Mouse (Mus musculus) heart, embryonic 11.5 days (tissue): Measurements from ENCODE around the gene Gm5136. TPM values are rescaled to one million over a fixed set of nuclear protein-coding genes. Genes with fewer than 3 reads are reported as not detected.

Experiments used
- ATAC-seq: fragments of 200-750 bp; cut with Nextera tagmentation; replicated peaks from 2 replicates; pipeline ENCODE4 v1.8.0; 2017; ENCODE audit warnings: moderate library complexity; ENCODE audit not compliant: insufficient number of reproducible peaks, low FRiP score, low TSS enrichment
- H3K27ac ChIP-seq: fragments of 300-500 bp; sonication (generic); 2 replicates; pipeline ENCODE4 v1.5.1; 2014; ENCODE audit warnings: mild to moderate bottlenecking, low read depth, low read length
- H3K27me3 ChIP-seq: fragments of 300-500 bp; sonication (generic); 2 replicates; pipeline ENCODE4 v1.6.1; 2014; ENCODE audit warnings: mild to moderate bottlenecking, low read length, mixed read lengths; ENCODE audit not compliant: control insufficient read depth, insufficient read depth
- H3K36me3 ChIP-seq: fragments of 300-500 bp; sonication (generic); 2 replicates; pipeline ENCODE4 v1.6.1; 2014; ENCODE audit warnings: mild to moderate bottlenecking, low read length, moderate library complexity, mixed read lengths; ENCODE audit not compliant: control insufficient read depth, insufficient read depth
- H3K4me1 ChIP-seq: fragments of 300-500 bp; sonication (generic); 2 replicates; pipeline ENCODE4 v1.6.1; 2014; ENCODE audit warnings: low read length; ENCODE audit not compliant: control insufficient read depth, insufficient read depth
- H3K4me2 ChIP-seq: fragments of 300-500 bp; sonication (generic); 2 replicates; pipeline ENCODE4 v1.6.1; 2014; ENCODE audit warnings: mild to moderate bottlenecking, moderate library complexity
- H3K4me3 ChIP-seq: fragments of 300-500 bp; sonication (generic); 2 replicates; pipeline ENCODE4 v1.5.1; 2014; ENCODE audit warnings: low read depth, low read length
- H3K9ac ChIP-seq: fragments of 300-500 bp; sonication (generic); 2 replicates; pipeline ENCODE4 v1.6.1; 2014; ENCODE audit warnings: mild to moderate bottlenecking, low read depth, low read length, moderate library complexity
- H3K9me3 ChIP-seq: fragments of 300-500 bp; sonication (generic); replicated peaks from 2 replicates; pipeline ENCODE4 v1.6.1; 2016; ENCODE audit warnings: low read length; ENCODE audit not compliant: control insufficient read depth
- WGBS: fragments of 180-500 bp; shearing (Covaris S2); extraction: QIAGEN DNeasy Blood & Tissue Kit; methylation state at CpG from one replicate; pipeline ENCODE4 v1.1.7; 2014; ENCODE audit not compliant: insufficient replicate concordance; 5-methylcytosine and 5-hydroxymethylcytosine counted together
- polyA plus RNA-seq: library from polyadenylated mRNA; unstranded; fragments of >200 nt; fragmentation: Nextera tagmentation; extraction: Ambion mirVana; gene quantifications from 2 replicates; pipeline ENCODE4 v1.2.1, GENCODE M21; 2014

Gene Gm5136
- polyA plus RNA-seq, result not detected in 2 replicates

DNA sequence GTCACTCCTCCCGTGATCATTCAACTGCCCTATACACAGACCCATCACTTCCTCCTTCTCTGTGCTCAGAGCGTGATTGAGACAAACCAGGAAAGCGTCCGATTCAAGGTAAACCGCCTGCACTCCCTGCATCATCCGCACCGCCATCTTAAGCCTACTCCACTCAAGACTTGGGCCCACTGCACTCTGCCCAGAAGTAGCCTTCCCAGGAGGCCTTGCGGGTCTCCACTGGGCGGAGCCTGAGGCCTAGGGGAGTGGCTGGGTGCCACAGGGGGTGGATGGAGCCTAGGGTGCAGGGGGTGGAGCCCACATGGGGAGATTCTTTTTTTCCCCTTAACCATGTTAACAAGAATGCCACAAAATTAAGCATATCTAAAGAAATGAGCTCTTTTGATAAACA, at the start of gene Gm5136:
Gene Gm5136, minus strand, starts transcription at position 215 of the 400 bp plus-strand sequence.
- no peaks in the 10 kb centered on the region for H3K36me3 ChIP-seq
- H3K27me3 ChIP-seq, result no peaks in the 10 kb centered on the region
- H3K4me2 ChIP-seq, result no peak within 1 kb of the TSS
- no peak within 1 kb of the TSS for H3K4me3 ChIP-seq
- no peak within 1 kb of the TSS for H3K27ac ChIP-seq
- no peak within 1 kb of the TSS for H3K9ac ChIP-seq
- no peaks in the 10 kb centered on the region for H3K9me3 ChIP-seq
- no peaks in the 10 kb centered on the region for H3K4me1 ChIP-seq
- ATAC-seq, result no peak
- 92% methylated on average over 9 of the region's 9 CpGs for WGBS

DNA sequence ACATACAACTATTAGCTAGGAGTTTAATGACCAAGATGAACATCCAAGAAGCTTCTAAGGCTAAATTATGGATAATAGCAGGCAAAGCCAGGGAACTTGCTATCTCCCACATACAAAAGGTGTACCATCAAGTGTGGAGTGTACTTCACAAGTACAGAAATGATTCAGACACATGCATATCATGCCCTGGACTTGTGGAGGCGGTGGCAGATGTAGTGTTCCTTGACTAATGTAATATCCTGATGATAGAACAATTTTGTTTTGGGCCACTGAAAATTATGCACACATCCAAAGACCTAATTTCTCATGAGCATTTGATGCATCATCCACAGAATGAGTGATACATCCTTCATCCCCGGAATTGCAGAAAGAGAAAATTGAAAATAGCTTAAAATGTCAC, 43.8 kb upstream of the Gm5136 start:
- ATAC-seq, result no peak
- H3K27me3 ChIP-seq, result no peaks in the 10 kb centered on the region
- no peak overlapping the region for H3K4me2 ChIP-seq
- no peak overlapping the region for H3K9ac ChIP-seq
- H3K9me3 ChIP-seq, result no peaks in the 10 kb centered on the region
- H3K4me1 ChIP-seq, result no peaks in the 10 kb centered on the region
- H3K36me3 ChIP-seq, result no peaks in the 10 kb centered on the region
- WGBS, result 66% methylated on average over 2 of the region's 2 CpGs
- no peak overlapping the region for H3K27ac ChIP-seq
- no peak overlapping the region for H3K4me3 ChIP-seq

DNA sequence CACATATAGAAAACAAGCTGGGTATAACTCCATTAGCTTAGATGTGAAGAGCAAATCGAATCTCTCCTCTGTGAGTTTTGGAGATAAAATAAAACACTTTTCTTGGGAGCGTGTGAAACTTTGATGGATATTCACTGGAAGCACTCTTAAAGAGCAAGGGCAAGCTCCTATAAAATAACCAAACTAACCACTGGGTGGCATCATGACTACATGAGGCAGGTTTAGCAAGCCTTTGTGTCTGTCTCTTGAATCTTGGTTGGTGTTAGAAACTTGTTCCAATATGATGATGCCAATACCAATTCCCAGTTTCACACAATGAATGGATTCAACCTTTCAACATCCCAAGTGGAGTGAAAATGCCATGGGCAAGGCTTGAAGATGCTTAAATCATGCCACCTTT, 34.0 kb upstream of the Gm5136 start:
- no peak overlapping the region for H3K9ac ChIP-seq
- no peak for ATAC-seq
- no peaks in the 10 kb centered on the region for H3K4me1 ChIP-seq
- no peak overlapping the region for H3K4me3 ChIP-seq
- WGBS, result 45% methylated on average over 2 of the region's 2 CpGs
- no peaks in the 10 kb centered on the region for H3K9me3 ChIP-seq
- no peak overlapping the region for H3K27ac ChIP-seq
- H3K4me2 ChIP-seq, result no peak overlapping the region
- no peaks in the 10 kb centered on the region for H3K36me3 ChIP-seq
- no peaks in the 10 kb centered on the region for H3K27me3 ChIP-seq

DNA sequence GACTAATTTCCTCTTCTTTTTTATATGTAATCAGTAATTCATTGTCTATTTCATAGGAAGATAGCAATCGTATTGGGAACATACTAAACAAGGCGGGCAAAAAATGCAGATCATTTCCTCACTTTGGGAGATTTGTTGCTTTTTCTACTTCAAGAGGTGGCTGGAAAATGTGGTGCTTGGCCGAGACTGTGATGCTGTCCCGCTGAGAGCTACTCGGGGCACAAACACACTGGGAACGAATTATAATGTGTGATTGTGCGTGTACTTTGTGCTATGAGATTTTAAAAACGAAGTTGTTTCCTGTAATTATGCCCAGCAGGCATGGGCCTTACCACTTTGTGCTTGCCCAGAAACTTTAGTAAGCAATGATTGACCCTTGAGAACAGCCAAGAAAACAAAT, 29.0 kb upstream of the Gm5136 start:
- H3K36me3 ChIP-seq, result no peaks in the 10 kb centered on the region
- H3K4me2 ChIP-seq, result no peak overlapping the region
- H3K9ac ChIP-seq, result no peak overlapping the region
- no peak overlapping the region for H3K4me3 ChIP-seq
- WGBS, result 77% methylated on average over 8 of the region's 8 CpGs
- H3K27me3 ChIP-seq, result no peaks in the 10 kb centered on the region
- no peak overlapping the region for H3K27ac ChIP-seq
- H3K4me1 ChIP-seq, result no peaks in the 10 kb centered on the region
- no peak for ATAC-seq
- H3K9me3 ChIP-seq, result no peaks in the 10 kb centered on the region

DNA sequence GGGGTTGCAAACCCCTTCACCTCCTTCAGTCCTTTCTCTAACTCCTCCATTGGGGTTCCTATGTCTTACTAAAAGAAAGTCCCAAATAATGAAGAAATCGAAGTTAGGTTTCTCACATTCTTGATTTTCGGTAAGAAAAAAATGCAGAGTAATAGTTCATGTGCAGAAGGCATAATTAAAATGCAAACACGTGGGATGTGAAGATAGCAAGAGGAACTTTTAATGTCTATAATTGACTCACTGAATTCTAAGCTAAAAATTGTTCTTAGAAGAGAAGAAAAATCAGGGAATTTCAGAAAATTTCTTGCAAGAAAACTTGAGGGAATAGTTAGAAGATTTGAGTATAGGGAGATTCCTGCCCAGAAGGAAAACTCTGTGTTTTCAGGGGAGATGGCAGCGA, 26.4 kb upstream of the Gm5136 start:
- H3K4me2 ChIP-seq, result no peak overlapping the region
- H3K9ac ChIP-seq, result no peak overlapping the region
- 72% methylated on average over 4 of the region's 4 CpGs for WGBS
- no peaks in the 10 kb centered on the region for H3K9me3 ChIP-seq
- H3K36me3 ChIP-seq, result no peaks in the 10 kb centered on the region
- no peaks in the 10 kb centered on the region for H3K4me1 ChIP-seq
- no peaks in the 10 kb centered on the region for H3K27me3 ChIP-seq
- no peak for ATAC-seq
- H3K27ac ChIP-seq, result no peak overlapping the region
- H3K4me3 ChIP-seq, result no peak overlapping the region

DNA sequence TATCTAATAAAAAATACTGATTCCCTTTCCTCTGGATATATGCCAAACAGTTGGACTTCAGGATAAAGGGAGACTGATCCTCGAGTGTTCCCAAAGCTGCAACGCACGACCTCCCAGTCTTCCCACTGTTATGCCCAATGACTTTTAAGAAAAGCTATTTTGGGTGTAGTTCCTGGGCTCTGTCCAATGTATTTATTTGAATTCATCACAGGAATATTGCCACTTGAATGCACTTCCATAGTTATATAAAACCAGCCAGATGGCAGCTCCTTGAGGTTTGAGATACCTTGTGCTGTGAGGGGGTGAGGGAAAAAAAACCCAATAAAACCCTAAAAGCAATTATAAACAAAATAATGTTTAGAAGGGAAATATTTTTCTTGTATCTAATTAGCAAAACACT, 24.9 kb upstream of the Gm5136 start:
- ATAC-seq, result no peak
- Histone ChIP-seq H3K4me1 (no peaks in the 10 kb centered on the region), H3K9me3 (no peaks in the 10 kb centered on the region), H3K27ac (no peak overlapping the region), H3K4me3 (no peak overlapping the region), H3K4me2 (no peak overlapping the region), H3K27me3 (no peaks in the 10 kb centered on the region), H3K9ac (no peak overlapping the region), H3K36me3 (no peaks in the 10 kb centered on the region)
- 80% methylated on average over 3 of the region's 3 CpGs for WGBS

DNA sequence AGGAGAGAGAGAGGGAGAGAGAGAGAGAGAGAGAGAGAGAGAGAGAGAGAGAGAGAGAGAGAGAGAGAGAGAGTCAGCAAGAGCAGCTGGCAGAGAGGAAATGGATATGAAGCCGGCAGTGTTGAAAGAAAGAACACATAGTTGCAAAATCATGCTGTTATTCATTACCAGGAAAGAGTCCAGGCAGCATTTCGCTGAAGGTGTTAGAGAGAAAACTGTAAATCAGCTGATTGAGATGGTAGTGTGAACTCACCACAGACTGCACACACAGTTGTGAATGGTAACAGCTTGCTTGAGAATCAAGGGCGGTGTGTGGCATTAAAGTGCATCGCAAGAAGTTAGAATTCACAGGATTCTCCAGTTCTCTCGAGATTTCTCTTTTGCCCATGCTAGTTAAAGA, 10.6 kb upstream of the Gm5136 start:
- Histone ChIP-seq H3K27ac (no peak overlapping the region), H3K4me2 (no peak overlapping the region), H3K4me3 (no peak overlapping the region), H3K27me3 (no peaks in the 10 kb centered on the region), H3K9ac (no peak overlapping the region), H3K9me3 (no peaks in the 10 kb centered on the region), H3K36me3 (no peaks in the 10 kb centered on the region), H3K4me1 (no peaks in the 10 kb centered on the region)
- WGBS, result 66% methylated on average over 5 of the region's 5 CpGs
- ATAC-seq, result no peak

DNA sequence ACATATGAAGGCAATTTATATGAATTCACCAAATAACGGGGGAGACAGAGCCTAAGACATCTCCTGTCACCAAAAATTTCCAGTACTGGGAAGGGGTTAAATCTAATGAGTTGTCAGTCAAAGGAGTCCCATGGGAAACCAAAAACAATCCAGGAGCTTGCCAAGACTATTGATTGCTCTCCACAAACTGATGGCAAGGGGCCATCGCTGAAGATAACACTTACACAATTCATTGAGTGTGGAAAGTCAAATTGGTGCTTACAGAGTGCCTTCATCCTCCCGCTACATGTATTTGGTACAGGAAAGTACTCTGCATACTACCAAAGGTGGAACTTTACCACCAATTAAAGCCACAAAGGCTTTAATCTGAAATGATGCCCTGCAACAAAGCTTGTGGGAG, 5.7 kb upstream of the Gm5136 start:
- H3K36me3 ChIP-seq, result no peaks in the 10 kb centered on the region
- H3K9me3 ChIP-seq, result no peaks in the 10 kb centered on the region
- H3K4me2 ChIP-seq, result no peak overlapping the region
- H3K9ac ChIP-seq, result no peak overlapping the region
- no peaks in the 10 kb centered on the region for H3K4me1 ChIP-seq
- H3K4me3 ChIP-seq, result no peak overlapping the region
- 86% methylated on average over 3 of the region's 3 CpGs for WGBS
- ATAC-seq, result no peak
- H3K27me3 ChIP-seq, result no peaks in the 10 kb centered on the region
- no peak overlapping the region for H3K27ac ChIP-seq

DNA sequence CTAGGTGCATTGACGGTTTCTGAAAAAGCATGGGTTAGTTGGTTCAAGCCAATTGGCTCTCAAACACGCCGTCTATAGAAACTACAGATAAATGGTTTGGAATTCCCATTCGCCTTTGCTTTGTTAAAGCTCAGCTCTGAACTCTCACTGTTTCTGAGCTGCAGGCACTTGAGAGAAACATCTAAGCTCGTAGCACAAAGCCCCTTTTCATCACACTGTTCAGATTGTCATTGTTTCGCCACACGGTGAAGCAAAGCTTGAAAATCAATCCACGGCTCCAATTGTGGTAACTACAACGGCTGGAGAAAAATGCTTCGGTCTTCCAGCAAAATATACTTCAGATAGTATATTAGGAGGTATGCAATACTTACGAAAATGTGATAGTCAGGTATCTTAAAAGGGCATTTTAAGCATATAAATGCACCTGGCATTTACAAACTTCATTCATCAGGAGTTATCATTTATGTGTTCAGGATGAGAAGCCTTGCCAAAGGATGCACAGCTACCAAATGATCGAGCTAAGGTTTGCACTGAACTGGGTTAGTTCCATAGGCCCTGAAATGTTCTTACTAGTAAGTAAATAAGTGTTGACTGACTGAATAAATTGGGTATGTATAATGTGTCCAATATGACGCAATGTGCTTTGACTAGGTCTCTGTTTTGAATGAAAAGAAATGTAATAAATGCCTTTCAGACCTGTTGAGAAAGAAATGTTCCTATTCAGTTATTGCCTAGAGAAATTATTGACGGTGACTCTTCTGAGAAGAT, 1.6 kb upstream of the Gm5136 start:
- H3K27ac ChIP-seq, result no peak overlapping the region
- H3K9ac ChIP-seq, result no peak overlapping the region
- no peaks in the 10 kb centered on the region for H3K27me3 ChIP-seq
- no peak overlapping the region for H3K4me3 ChIP-seq
- no peak overlapping the region for H3K4me2 ChIP-seq
- no peaks in the 10 kb centered on the region for H3K36me3 ChIP-seq
- H3K4me1 ChIP-seq, result no peaks in the 10 kb centered on the region
- ATAC-seq, result no peak
- 70% methylated on average over 14 of the region's 14 CpGs for WGBS
- H3K9me3 ChIP-seq, result no peaks in the 10 kb centered on the region
